Mouse (Mus musculus): ENCODE results near the gene Card6. TPM values are rescaled to one million over a fixed set of nuclear protein-coding genes. Genes with fewer than 3 reads are reported as not detected.
A peak's percentile ranks its signal among the peaks of the same experiment; 100 is the strongest.

Gene Card6
- polyA plus RNA-seq, 1 experiment: 1.4 TPM

GRCm38 (mm10) chr15:5145196-5145945, 37.0 kb upstream of the Card6 start:
- Histone ChIP-seq H3K4me3 (ENCODE audit: low read depth, low read length) (no peak overlapping the region), H3K27ac (ENCODE audit: insufficient read depth, low read depth, low read length) (no peak overlapping the region)

DNA sequence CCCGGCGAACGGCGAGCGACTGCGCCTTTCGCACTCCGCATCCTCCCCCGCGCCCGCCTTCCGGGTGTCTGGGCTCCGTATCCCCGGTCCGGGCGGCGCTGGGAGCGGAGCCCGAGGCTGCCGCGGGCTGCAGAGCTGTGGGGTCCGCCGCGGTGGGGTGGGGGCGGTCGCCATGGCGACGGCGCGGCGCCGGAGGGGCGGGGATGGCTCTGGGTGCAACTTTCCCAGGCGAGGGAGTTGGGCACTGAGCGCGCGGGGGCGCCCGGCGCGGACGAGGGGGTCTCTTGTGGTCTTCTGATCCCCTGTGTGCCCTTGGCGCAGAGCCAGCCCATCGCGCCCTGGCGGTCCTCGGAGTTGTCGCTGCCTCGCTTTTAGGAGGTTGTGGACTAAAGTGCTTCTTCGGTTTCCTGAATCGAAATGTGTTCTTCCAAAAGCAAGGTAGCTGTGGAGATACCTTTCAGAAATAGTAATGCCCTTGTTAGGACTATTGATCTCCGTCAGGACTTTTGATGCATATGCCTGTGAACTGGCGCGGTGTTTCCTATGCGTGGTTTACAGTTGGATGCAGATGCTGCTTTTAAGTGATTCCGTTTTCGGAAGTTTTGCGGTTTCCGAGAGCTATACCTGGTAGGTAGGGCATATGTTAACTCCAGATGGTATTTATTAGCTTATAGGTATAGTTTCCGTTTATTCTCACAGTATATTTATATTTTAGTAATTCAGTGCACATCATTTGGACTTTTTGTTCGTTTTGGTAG, 35.9 kb upstream of the Card6 start:
- H3K27ac ChIP-seq (ENCODE audit: insufficient read depth, low read depth, low read length): no peak overlapping the region
- peak overlapping the region; percentile 95 for H3K4me3 ChIP-seq (ENCODE audit: low read depth, low read length)
- no peaks in the 10 kb centered on the region for H3K27me3 ChIP-seq (ENCODE audit: control insufficient read depth, insufficient read depth, low read length)
- H3K36me3 ChIP-seq (ENCODE audit: control insufficient read depth, insufficient read depth, low read length): no peaks in the 10 kb centered on the region
- peaks cover 8% of the 10 kb centered on the region; the same call in 1 of the 2 replicates for H3K4me1 ChIP-seq (ENCODE audit: control insufficient read depth, insufficient read depth, insufficient read length, low read length)
- under 1% methylated on average over 61 of the region's 61 CpGs for WGBS
- peak; percentile 10 for TF ChIP-seq POLR2A (IDR thresholded peaks at IDR 0.05; ENCODE audit: low read depth, low read length)
- peak; percentile 23; the same call in 1 of the 2 replicates for TF ChIP-seq CTCF (IDR thresholded peaks at IDR 0.05; ENCODE audit: extremely low read depth, insufficient read length, insufficient replicate concordance, low read depth, low read length)

More at GRCm38 (mm10) chr15:5145196-5145945, 37.0 kb upstream of the Card6 start:
- WGBS: 57% methylated on average over 9 of the region's 9 CpGs
- Histone ChIP-seq H3K36me3 (ENCODE audit: control insufficient read depth, insufficient read depth, low read length) (no peaks in the 10 kb centered on the region), H3K27me3 (ENCODE audit: control insufficient read depth, insufficient read depth, low read length) (no peaks in the 10 kb centered on the region), H3K4me1 (ENCODE audit: control insufficient read depth, insufficient read depth, insufficient read length, low read length) (peaks cover 13% of the 10 kb centered on the region; the same call in 1 of the 2 replicates)
- TF ChIP-seq CTCF (IDR thresholded peaks at IDR 0.05; ENCODE audit: extremely low read depth, insufficient read length, insufficient replicate concordance, low read depth, low read length) (no peak), POLR2A (IDR thresholded peaks at IDR 0.05; ENCODE audit: low read depth, low read length) (no peak)

GRCm38 (mm10) chr15:5143361-5144020, 35.2 kb upstream of the Card6 start, which contains the start of gene Prkaa1:
Gene Prkaa1, plus strand, starts transcription at chr15:5143861.
- Histone ChIP-seq H3K36me3 (ENCODE audit: control insufficient read depth, insufficient read depth, low read length) (no peaks in the 10 kb centered on the region), H3K4me1 (ENCODE audit: control insufficient read depth, insufficient read depth, insufficient read length, low read length) (peaks cover 5% of the 10 kb centered on the region; the same call in 1 of the 2 replicates), H3K27me3 (ENCODE audit: control insufficient read depth, insufficient read depth, low read length) (no peaks in the 10 kb centered on the region), H3K27ac (ENCODE audit: insufficient read depth, low read depth, low read length) (peak within 1 kb of the TSS; percentile 51; the same call in 1 of the 2 replicates), H3K4me3 (ENCODE audit: low read depth, low read length) (peak within 1 kb of the TSS; percentile 97)
- TF ChIP-seq POLR2A (IDR thresholded peaks at IDR 0.05; ENCODE audit: low read depth, low read length) (no peak; the same call in 1 of the 2 replicates), CTCF (IDR thresholded peaks at IDR 0.05; ENCODE audit: extremely low read depth, insufficient read length, insufficient replicate concordance, low read depth, low read length) (peak; percentile 36; the same call in 1 of the 2 replicates)
- WGBS: 2% methylated on average over 69 of the region's 80 CpGs

DNA sequence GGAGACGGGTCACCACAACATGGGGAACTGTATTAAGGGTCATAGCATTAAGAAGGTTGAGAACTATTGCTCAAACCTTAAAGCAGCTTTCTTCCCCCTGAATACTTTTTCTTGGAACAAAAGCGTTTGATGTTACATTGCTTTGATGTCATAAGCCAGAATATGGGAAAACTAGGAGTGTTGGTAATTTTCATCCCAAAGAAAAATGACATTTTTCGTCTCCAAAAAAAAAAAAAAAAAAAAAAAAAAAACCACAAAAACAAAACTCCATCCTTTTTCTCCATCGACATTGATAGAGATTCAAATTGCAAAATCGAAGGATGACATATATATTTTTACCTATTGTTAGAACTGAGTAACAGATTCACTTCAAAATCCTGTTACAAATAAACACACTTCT, 34.4 kb upstream of the Card6 start:
- Histone ChIP-seq H3K4me1 (ENCODE audit: control insufficient read depth, insufficient read depth, insufficient read length, low read length) (peaks cover 4% of the 10 kb centered on the region; the same call in 1 of the 2 replicates), H3K36me3 (ENCODE audit: control insufficient read depth, insufficient read depth, low read length) (no peaks in the 10 kb centered on the region), H3K27me3 (ENCODE audit: control insufficient read depth, insufficient read depth, low read length) (no peaks in the 10 kb centered on the region), H3K27ac (ENCODE audit: insufficient read depth, low read depth, low read length) (no peak overlapping the region), H3K4me3 (ENCODE audit: low read depth, low read length) (no peak overlapping the region)
- TF ChIP-seq CTCF (IDR thresholded peaks at IDR 0.05; ENCODE audit: extremely low read depth, insufficient read length, insufficient replicate concordance, low read depth, low read length) (no peak), POLR2A (IDR thresholded peaks at IDR 0.05; ENCODE audit: low read depth, low read length) (no peak)
- 34% methylated on average over 5 of the region's 5 CpGs for WGBS

GRCm38 (mm10) chr15:5142047-5142446, 33.7 kb upstream of the Card6 start:
- Histone ChIP-seq H3K27me3 (ENCODE audit: control insufficient read depth, insufficient read depth, low read length) (no peaks in the 10 kb centered on the region), H3K4me3 (ENCODE audit: low read depth, low read length) (no peak overlapping the region), H3K36me3 (ENCODE audit: control insufficient read depth, insufficient read depth, low read length) (no peaks in the 10 kb centered on the region), H3K4me1 (ENCODE audit: control insufficient read depth, insufficient read depth, insufficient read length, low read length) (peaks cover 3% of the 10 kb centered on the region; the same call in 1 of the 2 replicates), H3K27ac (ENCODE audit: insufficient read depth, low read depth, low read length) (no peak overlapping the region)
- WGBS: 40% methylated on average over 5 of the region's 5 CpGs
- no peak for TF ChIP-seq CTCF (IDR thresholded peaks at IDR 0.05; ENCODE audit: extremely low read depth, insufficient read length, insufficient replicate concordance, low read depth, low read length)
- TF ChIP-seq POLR2A (IDR thresholded peaks at IDR 0.05; ENCODE audit: low read depth, low read length): no peak

DNA sequence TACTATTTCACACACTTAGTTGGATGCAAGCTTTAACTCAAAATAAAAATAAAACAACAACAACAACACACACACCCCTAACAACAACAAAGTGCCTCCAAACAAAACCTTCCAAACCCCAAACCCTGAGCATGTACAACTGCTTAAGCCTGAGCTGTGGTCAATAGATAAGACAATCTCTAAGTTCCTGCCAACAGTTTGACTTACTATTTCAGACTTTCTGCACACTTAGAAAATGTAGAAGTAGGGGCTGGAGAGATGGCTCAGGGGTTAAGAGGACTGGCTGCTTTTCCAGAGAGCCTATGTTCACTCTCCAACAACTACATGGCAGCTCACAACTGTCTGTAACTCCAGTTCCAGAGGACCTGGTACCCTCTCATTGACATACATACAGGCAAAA, 32.0 kb upstream of the Card6 start:
- Histone ChIP-seq H3K36me3 (ENCODE audit: control insufficient read depth, insufficient read depth, low read length) (no peaks in the 10 kb centered on the region), H3K4me3 (ENCODE audit: low read depth, low read length) (no peak overlapping the region), H3K27me3 (ENCODE audit: control insufficient read depth, insufficient read depth, low read length) (no peaks in the 10 kb centered on the region), H3K27ac (ENCODE audit: insufficient read depth, low read depth, low read length) (no peak overlapping the region), H3K4me1 (ENCODE audit: control insufficient read depth, insufficient read depth, insufficient read length, low read length) (peaks cover 3% of the 10 kb centered on the region; the same call in 1 of the 2 replicates)
- TF ChIP-seq POLR2A (IDR thresholded peaks at IDR 0.05; ENCODE audit: low read depth, low read length) (no peak), CTCF (IDR thresholded peaks at IDR 0.05; ENCODE audit: extremely low read depth, insufficient read length, insufficient replicate concordance, low read depth, low read length) (no peak)
